Mouse (Mus musculus): ENCODE results near the gene Cope.
A peak's percentile ranks its signal among the peaks of the same experiment; 100 is the strongest.

Cope gene

GRCm38 (mm10) chr8:70302358-70302890 lies at the start of gene Cope, which contains the start of gene Ddx49:
Gene Cope (plus strand): TSS chr8:70302518.
Gene Ddx49 (minus strand): TSS chr8:70302489.
- peak; percentile 95 for DNase-seq (ENCODE audit: low read depth, low spot score)

GRCm38 (mm10) chr8:70254628-70255027 lies 47.7 kb upstream of the Cope start:
- no peak for DNase-seq (ENCODE audit: low read depth, low spot score)

GRCm38 (mm10) chr8:70257456-70257855 lies 44.9 kb upstream of the Cope start:
- DNase-seq (ENCODE audit: low read depth, low spot score) = no peak

- no peak for DNase-seq (ENCODE audit: low read depth, low spot score)
Observed at GRCm38 (mm10) chr8:70258600-70258999, 43.7 kb upstream of the Cope start.

- DNase-seq (ENCODE audit: low read depth, low spot score) = no peak
Observed at GRCm38 (mm10) chr8:70259043-70259442, 43.3 kb upstream of the Cope start.

GRCm38 (mm10) chr8:70267674-70268073 lies 34.6 kb upstream of the Cope start:
- DNase-seq (ENCODE audit: low read depth, low spot score) = no peak

- no peak for DNase-seq (ENCODE audit: low read depth, low spot score)
Observed at GRCm38 (mm10) chr8:70268311-70268710, 34.0 kb upstream of the Cope start.

GRCm38 (mm10) chr8:70268799-70269565 lies 33.3 kb upstream of the Cope start:
- peak; percentile 47 for DNase-seq (ENCODE audit: low read depth, low spot score)

GRCm38 (mm10) chr8:70272949-70273348 lies 29.4 kb upstream of the Cope start:
- DNase-seq (ENCODE audit: low read depth, low spot score) = peak; percentile 27

GRCm38 (mm10) chr8:70274350-70274749 lies 28.0 kb upstream of the Cope start:
- no peak for DNase-seq (ENCODE audit: low read depth, low spot score)

GRCm38 (mm10) chr8:70276476-70276875 lies 25.8 kb upstream of the Cope start:
- DNase-seq (ENCODE audit: low read depth, low spot score) = no peak

- DNase-seq (ENCODE audit: low read depth, low spot score) = no peak
Observed at GRCm38 (mm10) chr8:70278175-70278574, 24.1 kb upstream of the Cope start.

GRCm38 (mm10) chr8:70279266-70279665 lies 23.1 kb upstream of the Cope start:
- DNase-seq (ENCODE audit: low read depth, low spot score) = no peak

GRCm38 (mm10) chr8:70281001-70281400 lies 21.3 kb upstream of the Cope start:
- DNase-seq (ENCODE audit: low read depth, low spot score) = no peak

- DNase-seq (ENCODE audit: low read depth, low spot score) = peak; percentile 90
Observed at GRCm38 (mm10) chr8:70282603-70283135, 19.6 kb upstream of the Cope start, which contains the start of gene Homer3. Gene Homer3 (plus strand): TSS chr8:70282827.

GRCm38 (mm10) chr8:70283136-70284077 lies 18.9 kb upstream of the Cope start:
- peak; percentile 21 for DNase-seq (ENCODE audit: low read depth, low spot score)

- DNase-seq (ENCODE audit: low read depth, low spot score) = no peak
Observed at GRCm38 (mm10) chr8:70284421-70284820, 17.9 kb upstream of the Cope start.

GRCm38 (mm10) chr8:70285304-70285703 lies 17.0 kb upstream of the Cope start:
- DNase-seq (ENCODE audit: low read depth, low spot score) = no peak

GRCm38 (mm10) chr8:70286737-70287136 lies 15.6 kb upstream of the Cope start:
- DNase-seq (ENCODE audit: low read depth, low spot score) = peak; percentile 64

- DNase-seq (ENCODE audit: low read depth, low spot score) = no peak
Observed at GRCm38 (mm10) chr8:70293988-70294405, 8.3 kb upstream of the Cope start.

GRCm38 (mm10) chr8:70300881-70301280 lies 1.4 kb upstream of the Cope start:
- DNase-seq (ENCODE audit: low read depth, low spot score) = no peak

- no peak for DNase-seq (ENCODE audit: low read depth, low spot score)
Observed at GRCm38 (mm10) chr8:70302901-70303300, 583 bp downstream of the Cope start.

Data from CD4-positive, CD25-positive, alpha-beta regulatory T cell, adult 2 months (primary cell).